Mouse (Mus musculus) urinary bladder, adult 18-20 months (tissue): ENCODE data around the gene Vmn1r127.
"Not testable (repeated sequence)": the region's sequence is repeated elsewhere in the genome, so short reads cannot be mapped to it uniquely, and the experiment has no call there.

ENCODE experiments used
- DNase-seq, 2 experiments: peaks; one replicate each; pipeline ENCODE4 v3.0.0; 2022; ENCODE audit warnings: low spot score in 2 of 2, mixed read lengths in 2 of 2

Vmn1r127 gene

DNA sequence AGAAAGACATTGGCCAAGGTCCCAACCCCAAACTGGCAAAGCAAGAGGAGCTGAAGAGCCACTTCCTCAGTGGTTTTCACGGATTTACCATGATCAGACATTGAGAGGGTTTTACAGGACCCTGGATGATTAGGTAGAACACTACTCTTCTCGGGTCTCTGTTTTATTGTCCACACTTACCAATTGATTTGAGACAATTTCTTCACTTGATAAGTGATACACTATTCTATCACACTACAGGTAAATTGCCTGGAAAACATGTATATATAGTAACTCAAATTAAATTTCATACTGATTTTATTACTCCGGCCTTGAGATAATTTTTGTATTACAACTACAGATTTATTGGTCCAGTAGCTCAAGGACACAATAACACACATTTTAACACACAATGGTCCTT is at the start of gene Vmn1r127:
Gene Vmn1r127 (minus strand): TSS at position 101 of the 400 bp plus-strand sequence.
- not testable (repeated sequence) for DNase-seq

DNA sequence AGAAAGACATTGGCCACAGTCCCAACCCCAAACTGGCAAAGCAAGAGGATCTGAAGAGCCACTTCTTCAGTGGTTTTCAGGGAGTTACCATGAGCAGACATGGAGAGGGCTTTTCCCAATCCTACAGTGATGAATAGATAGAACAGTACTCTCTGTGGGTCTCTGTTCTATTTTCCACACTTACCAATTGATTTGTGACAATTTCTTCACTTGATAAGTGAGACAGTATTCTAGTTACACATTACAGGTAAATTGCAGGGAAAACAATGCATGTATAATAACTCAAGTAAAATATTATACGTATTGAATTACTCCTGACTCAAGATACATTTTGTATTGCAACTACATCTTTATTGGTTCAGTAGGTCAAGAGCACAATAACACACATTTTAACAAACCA is 41.5 kb upstream of the Vmn1r127 start, which contains the start of gene Vmn1r129:
Gene Vmn1r129 (minus strand): TSS at position 101 of the 400 bp plus-strand sequence.
- not testable (repeated sequence) for DNase-seq

GRCm38 (mm10) chr7:21349073-21349472 is 29.4 kb upstream of the Vmn1r127 start, which contains the start of gene Vmn1r128:
Gene Vmn1r128, plus strand, starts transcription at chr7:21349373.
- not testable (repeated sequence) for DNase-seq

GRCm38 (mm10) chr7:21301367-21301766 is 18.3 kb downstream of the Vmn1r127 start, which contains the start of gene Vmn1r126:
Gene Vmn1r126, minus strand, starts transcription at chr7:21301467.
- not testable (repeated sequence) for DNase-seq

DNA sequence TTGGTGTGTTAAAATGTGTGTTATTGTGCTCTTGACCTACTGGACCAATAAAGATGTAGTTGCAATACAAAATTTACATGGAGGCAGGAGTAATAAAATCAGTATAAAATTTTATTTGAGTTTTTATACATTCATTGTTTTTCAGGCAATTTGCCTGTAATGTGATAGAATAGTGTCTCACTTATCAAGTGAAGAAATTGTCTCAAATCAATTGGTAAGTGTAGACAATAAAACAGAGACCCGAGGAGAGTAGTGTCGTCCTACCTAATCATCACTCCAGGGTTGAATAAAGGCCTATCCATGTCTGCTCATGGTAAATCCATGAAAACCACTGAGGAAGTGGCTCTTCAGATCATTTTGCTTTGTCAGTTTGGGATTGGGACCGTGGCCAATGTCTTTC is 47.8 kb downstream of the Vmn1r127 start, which contains the start of gene Vmn1r125:
Gene Vmn1r125 (plus strand): TSS at position 301 of the 400 bp plus-strand sequence.
- DNase-seq, result not testable (repeated sequence)
